Mouse (Mus musculus) thymus, adult 2 months (tissue): ENCODE results near the gene Crtc1.

Experiments
- CTCF ChIP-seq: fragments of 200-500 bp; IDR thresholded peaks from 2 replicates; pipeline ENCODE4 v1.5.1; 2012; ENCODE audit warnings: mild to moderate bottlenecking, control low read depth, low read length, moderate library complexity, borderline replicate concordance; ENCODE audit not compliant: control insufficient read depth, poor library complexity, insufficient read depth; ENCODE audit errors: extremely low read depth
- POLR2A ChIP-seq: fragments of 200-500 bp; IDR thresholded peaks from 2 replicates; pipeline ENCODE4 v1.6.1; 2012; ENCODE audit warnings: mild to moderate bottlenecking, low read length, control low read depth, moderate library complexity; ENCODE audit not compliant: control insufficient read depth, poor library complexity, insufficient read depth; ENCODE audit errors: extremely low read depth

- TF ChIP-seq CTCF (no peak), POLR2A (no peak)
These were observed 32.8 kb downstream of the Crtc1 start for GRCm38 (mm10) chr8:70406427-70407069.
